Mouse (Mus musculus) liver, embryonic 14.5 days (tissue): ENCODE measurements around the gene Casp14.

Experiments used
- CTCF ChIP-seq: IDR thresholded peaks from 2 replicates; pipeline ENCODE4 v1.5.1; 2016; ENCODE audit warnings: antibody characterized with exemption, low read depth, control low read depth
- EP300 ChIP-seq: IDR thresholded peaks from 2 replicates; pipeline ENCODE4 v1.6.1; 2016; ENCODE audit warnings: antibody characterized with exemption, low read depth

DNA sequence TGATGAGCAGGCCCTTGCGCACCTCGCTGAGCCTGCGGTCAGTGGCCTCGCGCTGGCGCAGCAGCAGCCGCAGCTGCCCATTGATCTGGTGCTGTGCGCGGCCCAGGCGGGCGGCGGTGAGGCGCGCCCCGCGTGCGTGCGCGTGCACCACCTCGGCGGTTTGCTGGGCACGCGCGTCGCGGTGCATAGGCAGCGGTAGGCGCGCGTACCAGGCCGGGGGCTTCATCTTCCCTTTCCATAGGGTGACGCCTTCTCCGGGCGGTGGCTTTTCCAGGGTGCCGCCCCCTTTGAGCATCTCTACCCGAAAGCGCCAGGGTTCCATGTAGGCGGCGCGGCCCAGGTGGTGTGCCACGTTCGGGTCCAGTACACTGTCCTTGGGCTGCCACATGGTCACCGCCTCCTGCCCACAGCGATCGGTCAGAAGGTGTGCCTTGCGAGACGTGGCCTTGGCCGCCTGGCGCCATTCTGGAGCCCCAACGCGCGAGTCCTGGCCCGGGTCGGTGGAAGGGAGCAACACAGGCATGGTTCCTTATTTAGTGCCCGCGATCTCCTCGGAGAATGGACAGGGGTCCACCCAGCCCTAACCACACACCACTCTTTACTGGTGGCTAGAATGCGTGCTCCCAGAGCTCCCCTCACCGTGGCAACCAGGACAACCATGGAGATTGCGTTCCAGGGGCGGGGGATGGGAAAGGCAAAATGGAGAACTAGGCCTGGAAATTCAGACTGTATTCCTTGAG is 34.5 kb upstream of the Casp14 start, which contains the start of gene Ccdc105:
- no peak for TF ChIP-seq CTCF
- no peak for TF ChIP-seq EP300
